Mouse (Mus musculus): Measurements from ENCODE around the gene Rnf39. TPM values are rescaled to one million over a fixed set of nuclear protein-coding genes. Genes with fewer than 3 reads are reported as not detected.

Gene Rnf39
- polyA plus RNA-seq, 1 experiment = not detected

DNA sequence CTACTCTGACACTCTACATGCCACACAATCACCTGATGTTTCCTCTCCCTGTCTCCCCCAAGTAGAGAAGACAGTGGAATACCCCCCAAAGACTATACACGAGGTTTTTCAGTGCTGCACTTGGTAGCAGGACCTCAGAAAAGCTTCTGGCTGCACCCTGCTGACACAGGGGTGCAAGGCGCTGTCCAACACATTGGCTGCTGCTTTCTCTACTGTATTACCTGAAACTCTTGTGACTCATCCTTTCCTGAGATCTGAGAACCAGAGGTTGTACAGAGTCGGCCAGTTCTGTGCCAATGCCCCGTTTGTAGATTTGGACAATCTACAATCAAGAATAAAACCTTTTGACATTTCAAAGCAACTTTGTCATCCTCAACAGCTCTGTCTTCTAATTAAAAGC is 32.9 kb upstream of the Rnf39 start:
- Histone ChIP-seq H3K4me3 (ENCODE audit: insufficient read depth, low read length) (no peak overlapping the region), H3K27ac (ENCODE audit: insufficient read depth, low read depth, low read length) (no peak overlapping the region), H3K4me1 (ENCODE audit: control insufficient read depth, insufficient read depth, low read length) (peaks cover 9% of the 10 kb centered on the region)
- TF ChIP-seq CTCF (IDR thresholded peaks at IDR 0.05; ENCODE audit: low read depth, low read length) (no peak), POLR2A (IDR thresholded peaks at IDR 0.05; ENCODE audit: borderline replicate concordance, low read depth, low read length) (no peak)

GRCm38 (mm10) chr17:36912031-36912430 is 30.7 kb upstream of the Rnf39 start:
- Histone ChIP-seq H3K4me3 (ENCODE audit: insufficient read depth, low read length) (no peak overlapping the region), H3K27ac (ENCODE audit: insufficient read depth, low read depth, low read length) (no peak overlapping the region), H3K4me1 (ENCODE audit: control insufficient read depth, insufficient read depth, low read length) (no peaks in the 10 kb centered on the region)
- TF ChIP-seq CTCF (IDR thresholded peaks at IDR 0.05; ENCODE audit: low read depth, low read length) (no peak), POLR2A (IDR thresholded peaks at IDR 0.05; ENCODE audit: borderline replicate concordance, low read depth, low read length) (no peak)

DNA sequence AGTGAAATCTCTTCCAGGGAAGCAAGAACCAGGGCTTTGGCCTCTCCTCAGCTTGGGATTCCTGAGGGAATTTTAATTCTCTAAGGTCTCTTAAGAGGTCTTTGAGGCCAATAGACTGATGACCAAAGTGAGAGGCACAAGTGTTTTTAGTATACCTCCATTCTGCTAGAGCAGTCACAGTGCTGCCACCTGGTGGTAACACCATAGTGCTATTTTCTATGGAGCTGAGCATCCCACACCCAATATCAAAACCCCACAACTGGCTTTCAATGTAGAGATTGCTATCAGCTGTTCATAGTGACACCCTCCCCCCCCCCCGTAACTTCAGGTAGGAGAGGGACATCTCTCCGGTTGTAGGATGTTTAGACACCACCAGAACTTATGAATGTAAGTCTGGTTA is 28.6 kb upstream of the Rnf39 start:
- no peak overlapping the region for H3K4me3 ChIP-seq (ENCODE audit: insufficient read depth, low read length)
- no peak for TF ChIP-seq POLR2A (IDR thresholded peaks at IDR 0.05; ENCODE audit: borderline replicate concordance, low read depth, low read length)
- TF ChIP-seq CTCF (IDR thresholded peaks at IDR 0.05; ENCODE audit: low read depth, low read length) = no peak
- no peaks in the 10 kb centered on the region for H3K4me1 ChIP-seq (ENCODE audit: control insufficient read depth, insufficient read depth, low read length)
- H3K27ac ChIP-seq (ENCODE audit: insufficient read depth, low read depth, low read length) = no peak overlapping the region

DNA sequence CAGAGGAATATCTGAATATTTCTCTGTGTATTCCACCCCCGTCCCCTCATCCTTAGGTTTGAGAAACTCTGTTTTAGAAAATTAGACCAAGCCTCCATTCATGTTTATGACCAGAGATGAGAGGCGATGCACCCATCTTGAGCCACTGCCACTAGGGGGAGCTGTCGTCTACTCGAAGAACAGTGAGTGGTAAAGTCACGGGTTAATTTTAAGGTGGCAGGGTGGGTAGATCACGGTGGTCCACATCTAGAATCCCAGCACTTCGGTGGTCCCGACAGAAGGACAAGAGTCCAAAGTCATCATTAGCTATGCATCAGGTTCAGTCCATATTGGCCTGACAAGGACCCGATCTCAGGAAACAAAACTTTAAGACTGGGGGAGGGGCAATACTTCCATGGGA is 27.6 kb upstream of the Rnf39 start:
- Histone ChIP-seq H3K4me3 (ENCODE audit: insufficient read depth, low read length) (no peak overlapping the region), H3K4me1 (ENCODE audit: control insufficient read depth, insufficient read depth, low read length) (no peaks in the 10 kb centered on the region), H3K27ac (ENCODE audit: insufficient read depth, low read depth, low read length) (no peak overlapping the region)
- TF ChIP-seq POLR2A (IDR thresholded peaks at IDR 0.05; ENCODE audit: borderline replicate concordance, low read depth, low read length) (no peak), CTCF (IDR thresholded peaks at IDR 0.05; ENCODE audit: low read depth, low read length) (peak; percentile 98)

DNA sequence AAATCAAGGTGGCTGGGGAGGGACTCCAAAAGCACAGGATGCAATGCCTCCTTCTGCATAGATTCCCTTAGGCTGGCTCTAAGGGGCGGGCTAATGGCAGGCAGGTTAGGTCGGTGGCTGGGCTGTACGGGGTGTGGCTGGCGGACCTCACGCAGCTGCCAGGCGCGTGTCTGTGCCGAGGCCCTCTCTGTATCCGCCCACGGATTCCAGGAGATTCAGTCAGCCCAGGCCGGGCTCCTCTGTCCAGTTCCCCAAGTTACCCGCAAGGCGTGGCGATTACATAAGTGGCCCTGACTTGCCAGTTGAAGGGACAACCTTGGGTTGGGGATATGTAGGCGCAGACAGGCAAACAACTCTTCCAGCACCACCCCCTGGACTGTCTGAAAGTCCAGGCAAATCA is 22.5 kb upstream of the Rnf39 start:
- H3K4me1 ChIP-seq (ENCODE audit: control insufficient read depth, insufficient read depth, low read length) = no peaks in the 10 kb centered on the region
- TF ChIP-seq POLR2A (IDR thresholded peaks at IDR 0.05; ENCODE audit: borderline replicate concordance, low read depth, low read length) (no peak), CTCF (IDR thresholded peaks at IDR 0.05; ENCODE audit: low read depth, low read length) (no peak)
- no peak overlapping the region for H3K4me3 ChIP-seq (ENCODE audit: insufficient read depth, low read length)
- no peak overlapping the region for H3K27ac ChIP-seq (ENCODE audit: insufficient read depth, low read depth, low read length)

DNA sequence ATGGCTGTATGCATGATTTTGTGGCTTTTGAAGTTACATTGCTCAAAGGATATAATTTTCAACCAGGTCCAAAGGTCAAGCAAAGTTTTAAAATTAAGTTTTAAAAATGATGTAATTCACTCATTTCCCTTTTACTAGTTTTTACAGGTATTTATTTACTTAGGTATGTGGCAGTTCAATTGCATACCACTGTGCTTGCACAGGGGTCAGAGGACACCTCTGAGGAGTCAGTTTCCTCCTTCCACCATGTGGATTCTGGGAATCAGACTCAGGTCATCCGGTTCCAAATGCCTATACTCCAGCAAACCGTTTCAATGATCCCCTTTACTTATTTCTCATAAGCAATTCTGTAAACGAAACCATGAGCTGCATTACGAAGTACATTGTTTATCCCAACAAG is 20.0 kb upstream of the Rnf39 start:
- no peak overlapping the region for H3K27ac ChIP-seq (ENCODE audit: insufficient read depth, low read depth, low read length)
- TF ChIP-seq POLR2A (IDR thresholded peaks at IDR 0.05; ENCODE audit: borderline replicate concordance, low read depth, low read length) = no peak
- no peak for TF ChIP-seq CTCF (IDR thresholded peaks at IDR 0.05; ENCODE audit: low read depth, low read length)
- no peaks in the 10 kb centered on the region for H3K4me1 ChIP-seq (ENCODE audit: control insufficient read depth, insufficient read depth, low read length)
- no peak overlapping the region for H3K4me3 ChIP-seq (ENCODE audit: insufficient read depth, low read length)

DNA sequence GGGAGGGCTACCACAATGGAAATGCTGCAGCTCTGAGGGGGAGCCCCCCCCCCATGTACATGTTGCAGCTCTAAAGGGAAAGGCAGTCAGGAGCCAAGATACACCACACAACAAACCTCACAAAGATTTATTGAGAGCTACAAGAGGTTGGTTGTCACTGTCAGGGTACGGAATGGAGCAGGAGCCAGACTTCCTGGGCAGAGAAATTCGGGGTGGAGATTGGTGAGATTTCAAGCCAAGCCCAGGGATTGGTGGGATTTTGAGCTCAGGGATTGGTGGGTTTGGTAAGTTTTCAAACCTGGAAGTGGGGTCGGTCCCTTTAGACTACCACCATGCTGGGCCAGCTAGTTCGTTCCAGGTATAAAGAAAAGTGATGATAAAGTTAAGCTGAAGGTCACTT is 19.2 kb upstream of the Rnf39 start:
- no peak overlapping the region for H3K27ac ChIP-seq (ENCODE audit: insufficient read depth, low read depth, low read length)
- H3K4me3 ChIP-seq (ENCODE audit: insufficient read depth, low read length) = no peak overlapping the region
- no peaks in the 10 kb centered on the region for H3K4me1 ChIP-seq (ENCODE audit: control insufficient read depth, insufficient read depth, low read length)
- TF ChIP-seq CTCF (IDR thresholded peaks at IDR 0.05; ENCODE audit: low read depth, low read length) = no peak
- no peak for TF ChIP-seq POLR2A (IDR thresholded peaks at IDR 0.05; ENCODE audit: borderline replicate concordance, low read depth, low read length)

- no peak for TF ChIP-seq POLR2A (IDR thresholded peaks at IDR 0.05; ENCODE audit: borderline replicate concordance, low read depth, low read length)
- no peak for TF ChIP-seq CTCF (IDR thresholded peaks at IDR 0.05; ENCODE audit: low read depth, low read length)
Measured at GRCm38 (mm10) chr17:36927496-36928120, 15.1 kb upstream of the Rnf39 start.

GRCm38 (mm10) chr17:36929236-36929932 is 13.3 kb upstream of the Rnf39 start:
- Histone ChIP-seq H3K4me1 (ENCODE audit: control insufficient read depth, insufficient read depth, low read length) (no peaks in the 10 kb centered on the region), H3K4me3 (ENCODE audit: insufficient read depth, low read length) (no peak overlapping the region), H3K27ac (ENCODE audit: insufficient read depth, low read depth, low read length) (no peak overlapping the region)
- no peak for TF ChIP-seq POLR2A (IDR thresholded peaks at IDR 0.05; ENCODE audit: borderline replicate concordance, low read depth, low read length)
- TF ChIP-seq CTCF (IDR thresholded peaks at IDR 0.05; ENCODE audit: low read depth, low read length) = no peak

More at GRCm38 (mm10) chr17:36927496-36928120, 15.1 kb upstream of the Rnf39 start:
- Histone ChIP-seq H3K4me1 (ENCODE audit: control insufficient read depth, insufficient read depth, low read length) (no peaks in the 10 kb centered on the region), H3K27ac (ENCODE audit: insufficient read depth, low read depth, low read length) (no peak overlapping the region), H3K4me3 (ENCODE audit: insufficient read depth, low read length) (no peak overlapping the region)

- Histone ChIP-seq H3K27ac (ENCODE audit: insufficient read depth, low read depth, low read length) (no peak overlapping the region), H3K4me1 (ENCODE audit: control insufficient read depth, insufficient read depth, low read length) (no peaks in the 10 kb centered on the region), H3K4me3 (ENCODE audit: insufficient read depth, low read length) (no peak overlapping the region)
- TF ChIP-seq POLR2A (IDR thresholded peaks at IDR 0.05; ENCODE audit: borderline replicate concordance, low read depth, low read length) (no peak), CTCF (IDR thresholded peaks at IDR 0.05; ENCODE audit: low read depth, low read length) (no peak)
Measured at GRCm38 (mm10) chr17:36930233-36930632, 12.5 kb upstream of the Rnf39 start.
